Mouse (Mus musculus): ENCODE data around the gene Fbxw20.
"Not testable (repeated sequence)": the region's sequence is repeated elsewhere in the genome, so short reads cannot be mapped to it uniquely, and the experiment has no call there.

The Fbxw20 gene

DNA sequence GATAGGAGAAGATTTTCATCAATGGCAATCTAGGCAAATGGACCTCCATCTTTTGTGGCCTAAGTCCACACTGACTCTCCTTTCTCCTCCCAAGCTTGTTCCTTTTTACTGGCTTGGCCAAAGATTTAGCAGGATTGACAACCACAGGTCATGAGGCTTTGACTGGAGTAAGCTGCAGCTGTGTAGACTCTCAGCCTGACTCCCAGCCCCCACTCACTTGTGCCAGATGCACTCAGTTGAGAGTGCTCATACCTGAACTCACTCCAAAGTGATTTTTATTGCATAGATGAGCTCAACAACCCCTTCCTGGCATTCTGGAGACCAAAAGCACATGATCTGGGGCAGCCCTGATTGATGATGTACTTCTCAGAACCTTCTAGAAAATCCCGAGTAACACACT lies at the start of gene Fbxw20:
TSS of gene Fbxw20 (minus strand) at position 101 of the 400 bp plus-strand sequence.
- in situ Hi-C loops (cut with MseI, MboI): no loop called here

DNA sequence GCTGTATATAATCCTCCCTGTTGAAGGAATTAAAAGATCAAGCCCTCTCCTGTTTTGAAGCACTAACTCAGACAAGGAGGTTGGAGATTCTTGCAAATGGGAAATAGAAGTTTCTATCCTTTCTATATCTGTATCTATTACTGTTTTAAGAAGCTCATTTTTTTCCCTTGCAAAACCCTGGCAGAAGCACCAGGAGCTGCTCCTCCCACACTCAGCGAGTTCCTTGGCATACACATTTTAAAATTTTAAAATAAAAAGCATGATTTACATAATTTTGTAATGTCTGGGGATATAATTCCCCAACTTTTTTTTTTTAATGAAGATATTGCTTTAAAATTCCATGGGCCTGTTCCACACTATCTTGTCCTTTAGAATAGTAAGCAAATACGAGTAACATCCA lies 28.5 kb upstream of the Fbxw20 start:
- in situ Hi-C loops (cut with MseI, MboI): no loop called here

DNA sequence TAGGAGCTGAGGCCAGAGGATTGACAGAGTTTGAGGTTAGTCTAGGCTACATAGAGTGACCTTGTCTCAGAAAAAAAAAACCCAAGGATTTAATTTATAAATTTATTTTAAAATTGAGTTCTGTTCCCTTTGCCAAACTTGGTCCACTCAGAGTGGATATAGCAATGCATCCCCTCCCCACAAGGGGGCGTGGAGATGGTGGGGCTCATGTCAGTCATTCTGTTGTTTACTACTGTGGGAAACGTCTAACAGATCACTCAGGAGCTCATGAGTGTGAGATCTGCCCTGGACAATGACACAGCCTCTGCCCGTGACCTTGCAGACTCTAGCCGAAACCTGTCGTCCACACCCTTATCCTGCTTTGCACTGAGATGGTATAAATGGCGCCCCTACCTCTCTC lies 16.1 kb downstream of the Fbxw20 start:
- in situ Hi-C loops (cut with MseI, MboI): no loop called here

DNA sequence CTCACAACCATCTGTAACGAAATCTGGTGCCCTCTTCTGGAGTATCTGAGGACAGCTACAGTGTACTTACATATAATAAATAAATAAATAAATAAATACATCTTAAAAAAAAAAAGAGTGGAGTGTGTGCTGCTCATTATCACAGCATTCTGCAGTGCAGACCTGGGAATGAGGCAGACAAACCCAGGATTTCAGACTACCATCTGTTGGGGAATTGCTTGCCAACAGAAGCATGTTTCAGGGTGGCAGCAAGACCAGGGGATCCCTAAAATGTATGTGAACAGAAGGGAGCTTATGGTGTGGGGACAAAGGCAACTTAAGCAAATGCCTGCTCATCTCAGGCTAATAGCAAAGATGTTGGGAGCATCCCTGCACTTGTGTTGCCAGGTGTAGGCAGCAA lies 33.2 kb downstream of the Fbxw20 start:
- in situ Hi-C loops (cut with MseI, MboI): not testable (repeated sequence)

DNA sequence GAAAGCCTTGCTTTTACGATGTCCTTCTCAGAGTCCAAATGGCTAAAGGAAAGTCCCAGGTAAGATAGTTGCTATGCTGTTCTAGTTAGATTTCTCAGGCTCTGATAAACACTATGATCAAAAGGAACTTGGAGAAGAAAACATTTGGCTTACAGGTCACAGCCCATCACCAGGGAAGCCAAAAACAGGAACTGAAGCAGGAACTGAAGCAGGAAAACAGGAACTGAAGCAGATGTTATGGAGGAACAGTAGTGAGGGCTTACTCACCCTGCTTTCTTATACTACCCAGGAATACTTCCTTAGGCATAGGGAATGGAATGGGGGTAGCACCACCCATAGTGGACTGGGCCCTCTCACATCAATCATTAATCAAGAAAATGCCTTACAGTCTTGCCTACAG lies 34.2 kb downstream of the Fbxw20 start:
- in situ Hi-C loops (cut with MseI, MboI): no loop called here

DNA sequence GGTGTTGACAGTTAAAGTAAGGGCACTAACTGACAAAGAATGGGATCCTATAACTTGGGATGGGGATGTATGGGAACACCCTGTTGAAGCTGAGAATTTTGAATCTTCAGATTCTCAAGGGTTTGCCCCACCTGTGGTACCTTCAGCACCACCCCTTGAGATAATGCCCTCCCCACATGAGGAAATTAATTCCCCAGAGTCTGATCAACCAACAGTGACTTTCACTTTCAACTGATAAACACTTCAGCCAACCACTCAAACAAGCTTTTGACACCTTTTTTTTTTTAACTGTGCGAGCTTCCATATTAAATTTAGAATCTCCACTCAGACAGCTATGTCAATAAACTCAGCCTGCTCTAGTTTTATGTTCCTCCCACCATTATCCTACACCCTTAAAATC lies 35.2 kb downstream of the Fbxw20 start:
- in situ Hi-C loops (cut with MseI, MboI): no loop called here

DNA sequence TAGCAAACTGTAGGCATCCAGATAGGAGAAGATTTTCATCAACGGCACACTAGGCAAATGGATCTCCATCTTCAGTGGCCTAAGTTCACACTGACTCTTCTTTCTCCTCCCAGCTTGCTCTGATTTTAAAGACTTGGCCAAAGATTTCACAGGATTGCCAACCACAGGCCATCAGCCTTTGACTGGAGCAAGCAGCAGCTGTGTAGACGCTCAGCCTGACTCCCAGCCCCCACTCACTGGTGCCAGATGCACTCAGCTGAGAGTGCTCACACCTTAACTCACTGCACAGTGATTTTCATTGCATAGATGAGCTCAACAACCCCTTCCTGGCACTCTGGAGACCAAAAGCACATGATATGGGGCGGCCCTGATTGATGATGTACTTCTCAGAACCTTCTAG lies 38.7 kb downstream of the Fbxw20 start, which contains the start of gene Fbxw13:
TSS of gene Fbxw13 (minus strand) at position 101 of the 400 bp plus-strand sequence.
- in situ Hi-C loops (cut with MseI, MboI): not testable (repeated sequence)

DNA sequence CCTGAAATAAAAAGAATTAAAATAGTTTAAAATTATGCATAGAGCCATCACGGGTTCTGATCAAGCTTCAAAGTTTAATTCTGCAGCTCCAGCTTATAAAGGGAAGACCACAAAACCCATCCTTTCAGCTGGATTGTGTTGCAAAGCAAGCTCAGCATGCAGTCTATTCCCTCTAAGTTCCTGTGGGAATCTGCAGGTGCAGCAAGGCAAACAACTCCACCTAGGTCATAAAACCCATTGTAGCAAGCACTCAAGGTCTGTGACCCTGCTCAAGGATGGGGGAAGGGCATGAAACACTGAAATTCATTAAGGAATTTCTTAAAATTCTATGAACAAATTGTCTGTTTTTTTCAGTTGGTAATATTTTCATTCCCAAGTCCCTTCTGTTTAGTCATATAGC lies 57.3 kb downstream of the Fbxw20 start:
- in situ Hi-C loops (cut with MseI, MboI): no loop called here

DNA sequence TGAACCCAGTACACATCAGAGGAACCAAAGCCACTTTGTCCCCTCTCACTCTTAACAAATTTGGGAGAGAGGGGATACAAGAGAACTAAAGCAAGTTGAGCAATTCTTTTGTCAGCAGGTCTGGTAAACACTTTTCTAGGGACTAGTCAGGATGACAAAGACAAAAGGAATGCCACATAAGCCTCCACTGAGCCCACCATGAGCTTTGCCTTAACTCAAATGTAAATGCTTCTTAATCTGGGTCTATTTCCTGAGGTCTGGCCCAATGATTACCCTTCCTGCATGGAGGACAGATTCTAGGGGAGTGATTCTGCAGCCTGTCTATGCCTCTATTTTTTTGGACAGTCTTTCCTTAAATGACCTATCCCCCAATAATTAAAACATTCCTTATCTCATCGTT lies 58.3 kb downstream of the Fbxw20 start:
- in situ Hi-C loops (cut with MseI, MboI): no loop called here

Data from mouse trophoblast stem cell (cell line).